In genomic region chr12:52604256-52604991, GRCm38 (mm10) we compare ENCODE assay signal across 8 mouse cellular contexts.
DNase-seq lines count a peak whose midpoint lies in the region; ATAC-seq and TF ChIP-seq lines count a peak whose summit lies in the region.

No protein-coding gene starts in this region.

- H3K9me3 ChIP-seq in hindbrain, postnatal 0 days (ENCODE audit: low read length), result no peaks in the 10 kb centered on the region

- intact Hi-C loops in gastrocnemius, adult 2 months (cut with DNase I), result loop anchor here (1.0 to 10.0 kb wide), 3 partner anchors 101 to 290 kb away; partner anchors contain the start of gene Arhgap5
- intact Hi-C loops in left cerebral cortex, adult 2 months (cut with DNase I), result loop anchor here (2.0 to 10.0 kb wide), 4 partner anchors 32 to 290 kb away; no protein-coding TSS in a partner anchor

- peak overlapping the region; percentile 100 for H3K27ac ChIP-seq in gastrocnemius, adult 2 months
- peak overlapping the region; percentile 96 for H3K27ac ChIP-seq in hindbrain, postnatal 0 days
- H3K27ac ChIP-seq in left cerebral cortex, adult 2 months, result peak overlapping the region; percentile 99

- 0 out of 2 replicates have a peak, but pooled peaks cover 3% of the 10 kb centered on the region for H3K4me1 ChIP-seq in hindbrain, postnatal 0 days (ENCODE audit: insufficient read depth, low read length)

- TF ChIP-seq CTCF in gastrocnemius, adult 2 months (IDR thresholded peaks at IDR 0.05), result no peak
- TF ChIP-seq CTCF in hindbrain, postnatal 0 days (IDR thresholded peaks at IDR 0.05; ENCODE audit: low read depth), result no peak
- no peak for TF ChIP-seq CTCF in left cerebral cortex, adult 2 months (IDR thresholded peaks at IDR 0.05)

- WGBS in hindbrain, postnatal 0 days, result under 1% methylated on average over 33 of the region's 33 CpGs

- H3K36me3 ChIP-seq in hindbrain, postnatal 0 days (ENCODE audit: insufficient read depth, low read length), result no peaks in the 10 kb centered on the region

- no peaks in the 10 kb centered on the region for H3K27me3 ChIP-seq in hindbrain, postnatal 0 days (ENCODE audit: insufficient read depth, low read length)

- peak; percentile 90 for ATAC-seq in hindbrain, postnatal 0 days
- peak; percentile 83 for ATAC-seq in megakaryocyte, adult 5-6 weeks (ENCODE audit: poor library complexity, severe bottlenecking)

- peak overlapping the region; percentile 69 for H3K4me2 ChIP-seq in hindbrain, postnatal 0 days (ENCODE audit: low read depth, low read length)

- peak overlapping the region; percentile 85 for H3K4me3 ChIP-seq in gastrocnemius, adult 2 months
- H3K4me3 ChIP-seq in hindbrain, postnatal 0 days (ENCODE audit: low read length), result peak overlapping the region; percentile 87
- H3K4me3 ChIP-seq in left cerebral cortex, adult 2 months, result peak overlapping the region; percentile 61

- DNase-seq in WW6 (ENCODE audit: low read depth, low spot score), result peak; percentile 77
- DNase-seq in cerebellum, postnatal 4 days (ENCODE audit: low spot score in 2 of 2), result peak; percentile 93 to 96
- DNase-seq in gastrocnemius, adult 2 months, result peak; percentile 96
- DNase-seq in hindbrain, postnatal 0 days (ENCODE audit: low spot score), result peak; percentile 97
- DNase-seq in left cerebral cortex, adult 2 months (ENCODE audit: extremely low spot score in 1 of 2, low spot score in 2 of 2), result peak; percentile 93
- DNase-seq in right cerebral cortex, adult 2 months (ENCODE audit: low spot score in 2 of 2), result peak; percentile 94 to 96
- peak; percentile 96 for DNase-seq in urinary bladder, postnatal 14 days (ENCODE audit: low spot score)

- H3K9ac ChIP-seq in hindbrain, postnatal 0 days (replicated peaks; ENCODE audit: low read length), result peak overlapping the region; percentile 88

Comparison
In these comparisons a context has a peak if more than half of its experiments do, and no peak if none do; other contexts are left out.
1. Peak in every context shown above with its lines: DNase-seq, ATAC-seq, H3K4me3 ChIP-seq and H3K27ac ChIP-seq.